Mouse (Mus musculus) inflammation-experienced regulatory T-cells, adult 6 months (primary cell): ENCODE data around the gene Rps28. TPM values are rescaled to one million over a fixed set of nuclear protein-coding genes. Genes with fewer than 3 reads are reported as not detected.

Experiments used
- ATAC-seq: one replicate; pipeline ENCODE4 v1.8.0; 2017
- polyA plus RNA-seq, 3 experiments: library from polyadenylated mRNA; unstranded; fragments of 100-300 nt; shearing (Covaris generic); gene quantifications; one replicate each; pipeline ENCODE4 v1.2.1; 2017

Rps28 gene
- polyA plus RNA-seq, 3 experiments from 2014 or later = 1,118 to 2,316 (median 1,890) TPM

GRCm38 (mm10) chr17:33773426-33773825 is 50.9 kb downstream of the Rps28 start:
- no peak for ATAC-seq

- no peak for ATAC-seq
These were observed 52.7 kb downstream of the Rps28 start for GRCm38 (mm10) chr17:33771617-33772016.

Other genes with a start within 250 kb of the Rps28 start
- gene Zfp414, start 195.5 kb downstream of the Rps28 start, polyA plus RNA-seq = 10 to 100 TPM; 49.2 to 71.1 (median 57.9) TPM
- under 1 TPM; 0.57 to 0.93 (median 0.91) TPM for gene Pram1, start 186.5 kb downstream of the Rps28 start, polyA plus RNA-seq
- 100 to 1,000 TPM; 269 to 417 (median 346) TPM for gene Hnrnpm, start 137.7 kb downstream of the Rps28 start, polyA plus RNA-seq
- 10 to 100 TPM; 22.4 to 38.0 (median 23.1) TPM for gene March2, start 105.9 kb downstream of the Rps28 start, polyA plus RNA-seq
- gene Rab11b, start 64.0 kb downstream of the Rps28 start, polyA plus RNA-seq = 100 to 1,000 TPM; 261 to 354 (median 270) TPM
- gene Angptl4, start 42.7 kb downstream of the Rps28 start, polyA plus RNA-seq = 1 to 10 TPM; 3.5 to 5.9 (median 4.1) TPM
- 1 to 10 TPM; 2.4 to 2.7 (median 2.4) TPM for gene Kank3, start 14.0 kb downstream of the Rps28 start, polyA plus RNA-seq
- gene Ndufa7, start within 50 bp of the Rps28 start, polyA plus RNA-seq = 100 to 1,000 TPM; 364 to 457 (median 417) TPM
- 10 to 100 TPM; 11.2 to 11.6 (median 11.2) TPM for gene Cd320, start 18.5 kb upstream of the Rps28 start, polyA plus RNA-seq
- not detected for gene Gm7029, start 49.3 kb upstream of the Rps28 start, polyA plus RNA-seq
- gene Kifc1, start 66.1 kb upstream of the Rps28 start, polyA plus RNA-seq = 1 to 10 TPM in 2 of 3 experiments, under 1 TPM in 1; 0.20 to 7.4 (median 1.3) TPM
- gene Platr17, start 80.6 kb upstream of the Rps28 start, polyA plus RNA-seq = 10 to 100 TPM in 1 of 3 experiments, 1 to 10 TPM in 2; 5.3 to 10.1 (median 5.4) TPM
- gene Daxx, start 84.9 kb upstream of the Rps28 start, polyA plus RNA-seq = 100 to 1,000 TPM; 101 to 116 (median 102) TPM
- gene Tapbp, start 91.3 kb upstream of the Rps28 start, polyA plus RNA-seq = 100 to 1,000 TPM; 367 to 428 (median 385) TPM
- 1 to 10 TPM; 3.7 to 6.8 (median 4.8) TPM for gene Zbtb22, start 91.3 kb upstream of the Rps28 start, polyA plus RNA-seq
- 10 to 100 TPM; 14.3 to 37.4 (median 31.7) TPM for gene Rgl2, start 105.0 kb upstream of the Rps28 start, polyA plus RNA-seq
- 100 to 1,000 TPM; 114 to 135 (median 124) TPM for gene Pfdn6, start 115.8 kb upstream of the Rps28 start, polyA plus RNA-seq
- 10 to 100 TPM in 2 of 3 experiments, 1 to 10 TPM in 1; 6.8 to 11.0 (median 10.1) TPM for gene Wdr46, start 116.1 kb upstream of the Rps28 start, polyA plus RNA-seq
- 10 to 100 TPM; 12.8 to 15.1 (median 13.9) TPM for gene B3galt4, start 126.9 kb upstream of the Rps28 start, polyA plus RNA-seq
- 10 to 100 TPM; 27.6 to 30.0 (median 27.8) TPM for gene Vps52, start 131.2 kb upstream of the Rps28 start, polyA plus RNA-seq
- gene Rps18, start 131.4 kb upstream of the Rps28 start, polyA plus RNA-seq = 1,000 to 10,000 TPM; 3,532 to 7,587 (median 7,167) TPM
- 1,000 to 10,000 TPM; 4,943 to 7,708 (median 5,398) TPM for gene H2-K1, start 175.8 kb upstream of the Rps28 start, polyA plus RNA-seq
- gene Ring1, start 200.1 kb upstream of the Rps28 start, polyA plus RNA-seq = 1 to 10 TPM; 1.6 to 2.8 (median 2.5) TPM
- 10 to 100 TPM; 28.0 to 31.5 (median 30.7) TPM for gene H2-Ke6, start 203.5 kb upstream of the Rps28 start, polyA plus RNA-seq
- 10 to 100 TPM; 40.8 to 49.3 (median 44.7) TPM for gene Slc39a7, start 207.1 kb upstream of the Rps28 start, polyA plus RNA-seq
- gene Rxrb, start 207.2 kb upstream of the Rps28 start, polyA plus RNA-seq = 10 to 100 TPM in 2 of 3 experiments, 1 to 10 TPM in 1; 7.8 to 10.6 (median 10.1) TPM
- gene Col11a2, start 214.9 kb upstream of the Rps28 start, polyA plus RNA-seq = under 1 TPM in 1 of 3 experiments, not detected in 2; 0.21 TPM